Mouse (Mus musculus): ENCODE measurements around the gene Slc25a17. TPM values are rescaled to one million over a fixed set of nuclear protein-coding genes. Genes with fewer than 3 reads are reported as not detected.

Gene Slc25a17
- polyA plus RNA-seq, 1 experiment from 2014 or later, result 133 TPM

DNA sequence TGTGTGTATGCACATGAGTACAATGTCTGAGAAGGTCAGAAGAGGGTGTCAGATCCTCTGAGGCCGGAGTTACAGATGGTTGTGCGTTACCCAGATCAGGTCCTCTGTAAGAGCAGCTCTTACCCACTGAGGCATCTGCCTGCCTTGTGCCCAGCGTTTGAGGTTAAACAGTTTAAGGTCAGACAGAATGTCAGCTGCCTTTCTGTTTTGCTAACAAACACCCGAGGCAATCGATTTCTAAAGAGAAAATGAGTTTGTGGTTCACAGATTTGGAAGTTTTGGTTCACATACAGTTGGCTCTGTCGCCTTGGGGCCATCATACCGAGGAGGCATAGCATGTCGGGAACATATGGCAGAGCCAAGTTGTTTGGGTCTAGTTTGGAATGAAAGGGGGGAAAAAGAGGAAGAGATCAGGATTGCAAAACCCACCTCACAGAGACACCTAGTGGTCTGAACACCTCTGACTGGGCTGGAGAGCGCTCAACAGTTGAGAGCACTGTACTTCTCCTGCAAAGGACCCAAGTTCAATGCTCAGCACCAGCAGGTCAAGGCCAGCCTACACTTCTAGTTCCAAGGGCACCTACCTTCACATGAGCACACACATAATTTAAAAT is 76.4 kb downstream of the Slc25a17 start:
- Histone ChIP-seq H3K36me3 (ENCODE audit: control insufficient read depth, insufficient read depth, low read length) (no peaks in the 10 kb centered on the region), H3K4me1 (ENCODE audit: control insufficient read depth, insufficient read depth, low read depth, low read length) (no peaks in the 10 kb centered on the region; the same call in 1 of the 2 replicates), H3K9me3 (ENCODE audit: control insufficient read depth, low read length) (no peaks in the 10 kb centered on the region), H3K4me3 (ENCODE audit: low read length) (no peak overlapping the region), H3K4me2 (ENCODE audit: low read length) (no peak overlapping the region), H3K9ac (ENCODE audit: low read depth, low read length) (no peak overlapping the region), H3K27ac (ENCODE audit: low read depth, low read length) (no peak overlapping the region), H3K27me3 (replicated peaks; ENCODE audit: control insufficient read depth, insufficient read depth, low read length) (no peaks in the 10 kb centered on the region)
- 83% methylated on average over 9 of the region's 9 CpGs for WGBS
- ATAC-seq, result no peak

DNA sequence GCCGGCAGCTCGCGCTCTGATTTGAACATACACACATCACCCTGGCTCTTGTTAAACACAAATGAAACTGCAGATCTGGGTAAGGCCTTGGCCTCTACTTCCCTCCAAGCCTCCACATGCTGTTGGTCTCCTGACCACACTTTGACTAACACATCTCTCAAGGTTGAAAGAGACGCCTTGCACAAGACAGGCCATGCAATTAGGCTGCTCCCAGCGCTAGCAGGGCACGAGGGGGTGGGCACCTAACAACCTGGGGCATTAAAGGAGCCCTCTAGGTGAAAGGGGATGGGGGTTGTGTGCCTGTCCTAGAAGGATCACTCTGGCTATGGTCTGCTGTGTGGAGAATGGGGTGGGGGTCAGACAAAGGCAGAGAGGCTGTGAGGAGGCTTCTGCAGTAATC is 81.9 kb downstream of the Slc25a17 start:
- peaks cover 12% of the 10 kb centered on the region for H3K4me1 ChIP-seq (ENCODE audit: control insufficient read depth, insufficient read depth, low read depth, low read length)
- H3K4me2 ChIP-seq (ENCODE audit: low read length), result no peak overlapping the region
- H3K36me3 ChIP-seq (ENCODE audit: control insufficient read depth, insufficient read depth, low read length), result no peaks in the 10 kb centered on the region
- ATAC-seq, result no peak
- H3K9me3 ChIP-seq (ENCODE audit: control insufficient read depth, low read length), result no peaks in the 10 kb centered on the region
- WGBS, result 69% methylated on average over 6 of the region's 6 CpGs
- no peak overlapping the region for H3K9ac ChIP-seq (ENCODE audit: low read depth, low read length)
- no peak overlapping the region for H3K27ac ChIP-seq (ENCODE audit: low read depth, low read length)
- H3K4me3 ChIP-seq (ENCODE audit: low read length), result no peak overlapping the region
- no peaks in the 10 kb centered on the region for H3K27me3 ChIP-seq (replicated peaks; ENCODE audit: control insufficient read depth, insufficient read depth, low read length)

GRCm38 (mm10) chr15:81277928-81278327 is 82.7 kb downstream of the Slc25a17 start:
- no peak overlapping the region for H3K4me2 ChIP-seq (ENCODE audit: low read length)
- no peaks in the 10 kb centered on the region for H3K27me3 ChIP-seq (replicated peaks; ENCODE audit: control insufficient read depth, insufficient read depth, low read length)
- ATAC-seq, result peak; percentile 73; the same call in 1 of the 2 replicates
- peaks cover 14% of the 10 kb centered on the region for H3K4me1 ChIP-seq (ENCODE audit: control insufficient read depth, insufficient read depth, low read depth, low read length)
- 9% methylated on average over 11 of the region's 11 CpGs for WGBS
- H3K4me3 ChIP-seq (ENCODE audit: low read length), result no peak overlapping the region
- H3K36me3 ChIP-seq (ENCODE audit: control insufficient read depth, insufficient read depth, low read length), result no peaks in the 10 kb centered on the region
- H3K9me3 ChIP-seq (ENCODE audit: control insufficient read depth, low read length), result no peaks in the 10 kb centered on the region
- H3K9ac ChIP-seq (ENCODE audit: low read depth, low read length), result no peak overlapping the region
- no peak overlapping the region for H3K27ac ChIP-seq (ENCODE audit: low read depth, low read length)

DNA sequence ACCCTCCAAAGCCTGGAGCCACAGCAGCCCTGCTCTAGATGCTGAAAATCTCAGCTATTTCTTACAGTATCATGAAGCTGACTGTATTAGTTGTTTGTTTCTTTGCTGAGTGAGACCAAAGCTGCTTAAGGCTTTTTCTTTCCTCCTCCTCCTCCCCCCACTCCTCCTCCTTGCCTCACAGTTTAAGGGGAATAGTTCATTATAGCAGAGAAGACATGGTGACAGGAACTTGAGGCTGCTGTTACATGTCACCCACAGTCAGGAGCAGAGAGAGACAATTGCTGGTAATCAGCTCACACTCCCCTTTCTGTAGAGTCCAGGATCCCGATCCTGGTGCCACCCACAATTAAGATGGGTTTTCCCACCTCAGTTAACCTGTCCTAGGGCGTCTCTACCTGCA is 87.3 kb downstream of the Slc25a17 start:
- 62% methylated on average over 2 of the region's 2 CpGs for WGBS
- Histone ChIP-seq H3K9ac (ENCODE audit: low read depth, low read length) (no peak overlapping the region; the same call in 1 of the 2 replicates), H3K27me3 (replicated peaks; ENCODE audit: control insufficient read depth, insufficient read depth, low read length) (no peaks in the 10 kb centered on the region), H3K4me1 (ENCODE audit: control insufficient read depth, insufficient read depth, low read depth, low read length) (peaks cover 19% of the 10 kb centered on the region), H3K9me3 (ENCODE audit: control insufficient read depth, low read length) (no peaks in the 10 kb centered on the region), H3K4me2 (ENCODE audit: low read length) (no peak overlapping the region), H3K4me3 (ENCODE audit: low read length) (no peak overlapping the region), H3K36me3 (ENCODE audit: control insufficient read depth, insufficient read depth, low read length) (no peaks in the 10 kb centered on the region), H3K27ac (ENCODE audit: low read depth, low read length) (peak overlapping the region; percentile 66)
- ATAC-seq, result no peak

DNA sequence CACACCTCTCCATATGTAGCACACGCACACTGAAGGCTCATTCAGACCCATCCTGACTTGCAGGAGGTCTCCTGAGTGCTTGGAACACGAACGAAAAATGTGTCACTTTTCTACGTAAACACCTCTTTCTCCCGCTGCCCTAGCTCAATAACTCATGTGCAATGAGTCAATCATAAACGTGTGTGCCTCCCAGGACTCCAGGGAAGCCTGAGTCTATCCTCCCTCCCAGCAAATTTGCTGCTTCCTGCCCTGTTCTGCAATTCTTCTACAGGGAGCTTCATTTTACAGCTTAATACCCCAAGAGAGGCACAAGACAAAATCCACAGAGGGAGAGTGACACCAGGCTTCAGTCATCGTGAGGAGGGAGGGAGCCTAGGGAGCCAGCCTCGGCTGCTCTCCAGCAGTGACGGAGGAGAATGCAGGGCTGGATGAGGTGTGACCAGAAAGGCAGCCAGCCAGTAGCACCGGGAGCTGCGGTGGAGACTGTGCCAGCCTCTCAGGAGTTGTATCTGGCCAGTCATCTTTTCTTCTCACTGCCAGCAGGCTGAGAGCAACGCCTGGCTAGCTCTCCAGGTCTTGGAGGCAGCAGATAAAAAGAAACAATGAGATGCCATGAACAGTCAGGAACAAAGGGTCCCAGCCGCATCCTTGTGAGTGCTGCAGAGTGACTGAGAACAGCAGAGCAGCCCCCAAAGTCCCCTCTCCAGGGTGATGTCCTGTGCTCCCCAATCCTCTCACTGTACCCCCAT is 88.1 kb downstream of the Slc25a17 start:
- H3K4me3 ChIP-seq (ENCODE audit: low read length), result no peak overlapping the region
- H3K27me3 ChIP-seq (replicated peaks; ENCODE audit: control insufficient read depth, insufficient read depth, low read length), result no peaks in the 10 kb centered on the region
- H3K9ac ChIP-seq (ENCODE audit: low read depth, low read length), result peak overlapping the region; percentile 49
- peak; percentile 91 for ATAC-seq
- WGBS, result 12% methylated on average over 13 of the region's 13 CpGs
- peak overlapping the region; percentile 66 for H3K27ac ChIP-seq (ENCODE audit: low read depth, low read length)
- H3K4me2 ChIP-seq (ENCODE audit: low read length), result peak overlapping the region; percentile 33
- H3K4me1 ChIP-seq (ENCODE audit: control insufficient read depth, insufficient read depth, low read depth, low read length), result peaks cover 10% of the 10 kb centered on the region
- H3K9me3 ChIP-seq (ENCODE audit: control insufficient read depth, low read length), result no peaks in the 10 kb centered on the region
- no peaks in the 10 kb centered on the region for H3K36me3 ChIP-seq (ENCODE audit: control insufficient read depth, insufficient read depth, low read length)

Other genes with a start within 250 kb of the Slc25a17 start
- gene Mrtfa, start 170.1 kb downstream of the Slc25a17 start, polyA plus RNA-seq (2015; fragmentation: Nextera tagmentation; extraction: Ambion mirVana), result 24.1 and 28.2 TPM in 2 replicates
- gene Mchr1, start 125.3 kb downstream of the Slc25a17 start, polyA plus RNA-seq (2015; fragmentation: Nextera tagmentation; extraction: Ambion mirVana), result 6.3 and 7.9 TPM in 2 replicates
- gene St13, start 39.3 kb upstream of the Slc25a17 start, polyA plus RNA-seq (2015; fragmentation: Nextera tagmentation; extraction: Ambion mirVana), result 200 and 211 TPM in 2 replicates
- 8.3 and 10.6 TPM in 2 replicates for gene Xpnpep3, start 39.3 kb upstream of the Slc25a17 start, polyA plus RNA-seq (2015; fragmentation: Nextera tagmentation; extraction: Ambion mirVana)
- gene Dnajb7, start 47.5 kb upstream of the Slc25a17 start, polyA plus RNA-seq (2015; fragmentation: Nextera tagmentation; extraction: Ambion mirVana), result 0.95 and 1.3 TPM in 2 replicates
- gene Rbx1, start 105.5 kb upstream of the Slc25a17 start, polyA plus RNA-seq (2015; fragmentation: Nextera tagmentation; extraction: Ambion mirVana), result 383 and 395 TPM in 2 replicates
- 17.3 and 21.4 TPM in 2 replicates for gene Ep300, start 224.5 kb upstream of the Slc25a17 start, polyA plus RNA-seq (2015; fragmentation: Nextera tagmentation; extraction: Ambion mirVana)